ENCODE assay signal across 9 mouse cellular contexts in genomic region chr14:69473322-69473721, GRCm38 (mm10). TPM values are rescaled to one million over a fixed set of nuclear protein-coding genes. Genes with fewer than 3 reads are reported as not detected.
"Had no signal": no experiment of that assay in that cellular context is flagged by ENCODE, and none has a peak within 500 bp of the region (broad histone marks: within the 10 kb centered on the region; RNA-seq: fewer than 3 reads in every experiment).

No protein-coding gene starts in this region.

RNA-seq across cellular contexts. Expression of gene Gm16867, which starts 29.8 kb away (rescaled TPM):
- polyA plus RNA-seq: neural tube, embryonic 13.5 days; neural tube, embryonic 14.5 days; neural tube, embryonic 15.5 days; stomach, embryonic 14.5 days; stomach, embryonic 15.5 days; stomach, embryonic 16.5 days; stomach, postnatal 0 days; thymus, postnatal 0 days; urinary bladder, adult 2 months had no signal

RNA-seq across cellular contexts. Expression of gene Gm27179, which starts 39.0 kb away (rescaled TPM):
- polyA plus RNA-seq: neural tube, embryonic 13.5 days; neural tube, embryonic 14.5 days; neural tube, embryonic 15.5 days; stomach, embryonic 14.5 days; stomach, embryonic 15.5 days; stomach, postnatal 0 days; thymus, postnatal 0 days; urinary bladder, adult 2 months had no signal
